Mouse (Mus musculus) embryo, embryonic 11 days (tissue): ENCODE measurements around the gene Maml3.

Experiments used
- DNase-seq: peaks from one replicate; pipeline ENCODE4 v3.0.0-alpha.2; 2015

Maml3 gene

GRCm38 (mm10) chr3:51649986-51650385 lies 454.9 kb downstream of the Maml3 start:
- no peak for DNase-seq

DNA sequence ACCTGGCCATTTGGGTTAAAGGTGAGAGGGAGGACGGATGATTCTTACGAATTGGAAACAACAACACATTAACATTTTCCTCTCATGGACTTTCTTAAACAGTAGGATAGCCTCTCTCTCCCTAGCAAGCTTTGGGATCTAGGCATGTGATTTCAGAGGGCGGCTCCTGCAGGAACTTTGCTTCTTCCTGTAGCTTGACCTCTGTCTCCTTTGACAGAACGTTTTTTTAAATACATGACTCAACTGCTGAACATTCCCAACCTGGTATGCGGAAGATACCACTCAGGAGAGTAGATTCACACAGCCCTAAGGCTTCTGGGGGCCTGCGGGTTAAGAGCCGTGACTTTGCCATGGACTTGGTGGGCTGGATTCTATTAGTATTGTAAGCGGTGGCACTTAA lies 455.4 kb downstream of the Maml3 start:
- no peak for DNase-seq

DNA sequence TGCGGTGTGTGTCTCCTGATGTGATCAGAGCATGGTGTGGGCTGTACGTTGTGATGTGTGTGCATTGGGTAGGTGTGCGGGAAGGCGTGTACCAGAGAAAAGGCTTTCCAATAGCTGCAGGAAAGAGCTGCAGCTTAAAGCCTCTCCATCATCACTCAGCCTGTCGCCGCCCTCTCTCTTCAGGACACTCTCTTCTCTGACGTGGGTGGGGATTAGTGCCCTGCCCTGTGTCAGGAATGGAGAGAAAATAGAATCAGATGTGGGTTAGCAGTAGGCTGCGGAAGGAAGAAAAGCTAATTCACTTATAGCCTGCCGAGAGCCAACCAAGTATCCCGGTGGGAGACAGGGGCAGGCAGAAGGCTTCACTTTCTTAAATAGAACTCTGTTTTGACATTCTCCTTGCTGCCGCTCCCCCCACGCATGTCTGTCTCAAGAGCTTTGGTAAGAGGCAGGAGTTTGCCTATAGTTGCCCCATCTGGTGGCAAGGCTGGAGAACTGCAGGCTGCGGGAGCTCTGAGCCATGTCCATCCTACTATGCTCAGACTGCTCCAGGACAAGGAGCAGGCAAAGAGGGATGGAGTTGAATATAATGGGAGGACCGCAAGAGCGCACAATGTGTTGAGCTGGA lies 456.7 kb downstream of the Maml3 start:
- peak; percentile 81 for DNase-seq

- DNase-seq, result no peak
These were observed 457.5 kb downstream of the Maml3 start for GRCm38 (mm10) chr3:51647356-51647755.

GRCm38 (mm10) chr3:51646301-51646700 lies 458.6 kb downstream of the Maml3 start:
- no peak for DNase-seq

DNA sequence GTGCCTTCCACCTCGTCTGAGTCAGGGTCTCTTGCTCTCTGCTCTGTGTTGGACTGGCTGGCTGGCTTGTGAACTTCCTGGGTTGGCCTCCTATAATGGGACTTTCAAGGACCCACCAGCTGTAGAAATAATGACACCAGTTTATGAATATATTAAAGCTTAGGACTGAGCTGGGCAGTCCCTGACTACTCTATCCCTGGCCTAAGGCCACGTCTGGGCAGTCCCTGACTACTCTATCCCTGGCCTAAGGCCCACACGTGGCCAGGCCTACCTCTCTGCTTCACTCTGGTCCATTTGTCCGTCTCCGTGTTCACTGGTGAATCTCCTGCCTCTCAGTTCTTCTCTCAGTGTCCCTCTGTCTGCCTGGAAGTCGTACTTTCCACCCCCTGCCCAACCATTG lies 459.4 kb downstream of the Maml3 start:
- no peak for DNase-seq

- no peak for DNase-seq
These were observed 466.6 kb downstream of the Maml3 start for GRCm38 (mm10) chr3:51638260-51638659.

GRCm38 (mm10) chr3:51637326-51637725 lies 467.6 kb downstream of the Maml3 start:
- DNase-seq, result no peak

DNA sequence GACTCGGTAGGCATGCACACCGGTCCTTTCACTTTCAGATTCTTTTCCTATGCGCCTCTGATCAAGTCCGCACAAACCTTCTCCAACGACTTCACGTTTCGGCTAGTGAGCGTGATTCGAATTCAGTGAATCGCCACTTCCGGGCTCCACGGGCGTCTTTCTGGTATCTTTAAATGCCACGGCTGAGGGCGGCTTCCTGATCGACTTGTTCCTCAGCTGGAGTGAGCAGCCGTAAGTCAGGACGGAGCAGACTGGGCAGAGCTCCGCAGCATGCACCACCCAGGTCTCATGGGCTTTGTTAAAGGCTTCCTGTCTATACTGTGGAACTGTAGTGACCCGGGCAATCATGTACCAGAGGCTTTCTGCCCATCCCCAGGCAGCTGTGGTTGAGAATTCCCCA lies 468.2 kb downstream of the Maml3 start:
- DNase-seq, result no peak

DNA sequence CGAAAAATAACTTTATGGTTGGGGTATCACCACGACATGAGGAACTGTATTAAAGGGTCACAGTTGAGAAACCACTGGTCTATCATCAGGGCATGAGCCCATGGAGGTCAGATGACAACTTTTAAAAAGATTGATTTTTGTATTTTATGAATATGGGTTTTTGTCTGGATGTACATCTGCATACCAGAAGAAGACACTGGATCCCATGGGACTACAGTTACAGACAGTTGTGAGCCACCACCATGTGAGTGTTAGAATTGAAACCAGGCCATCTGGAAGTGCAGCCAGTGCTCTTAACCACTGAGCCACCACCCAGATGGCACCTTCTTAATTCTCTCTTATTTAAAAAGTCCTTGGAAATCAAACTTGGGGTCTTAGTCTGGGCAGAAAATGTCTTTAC lies 468.9 kb downstream of the Maml3 start:
- DNase-seq, result no peak
